Mouse (Mus musculus) lung, adult 2 months (tissue): ENCODE results near the gene Tmem210.

Source experiments
- CTCF ChIP-seq: fragments of 200-500 bp; IDR thresholded peaks from 2 replicates; pipeline ENCODE4 v1.5.1; 2011; ENCODE audit warnings: mild to moderate bottlenecking, low read length, control low read depth; ENCODE audit not compliant: insufficient read depth
- POLR2A ChIP-seq: fragments of 200-500 bp; IDR thresholded peaks from 2 replicates; pipeline ENCODE4 v1.6.1; 2011; ENCODE audit warnings: low read depth, mild to moderate bottlenecking, control low read depth, low read length, borderline replicate concordance; ENCODE audit errors: extremely low read depth

GRCm38 (mm10) chr2:25318971-25319773 lies 31.2 kb downstream of the Tmem210 start, which contains the start of gene Grin1:
- TF ChIP-seq CTCF (no peak), POLR2A (no peak)
